Mouse (Mus musculus) bone marrow macrophage, adult 2 months (primary cell): ENCODE results near the gene Camsap3. TPM values are rescaled to one million over a fixed set of nuclear protein-coding genes. Genes with fewer than 3 reads are reported as not detected.

Experiments
- H3K27ac ChIP-seq: 2 replicates; pipeline ENCODE4 v1.5.1; 2012; ENCODE audit warnings: low read depth, low read length; ENCODE audit not compliant: insufficient read depth
- H3K4me1 ChIP-seq: 2 replicates; pipeline ENCODE4 v1.6.1; 2012; ENCODE audit warnings: low read length; ENCODE audit not compliant: control insufficient read depth, insufficient read depth
- H3K4me3 ChIP-seq: 2 replicates; pipeline ENCODE4 v1.5.1; 2012; ENCODE audit warnings: mild to moderate bottlenecking, low read length, moderate library complexity; ENCODE audit not compliant: insufficient read depth
- CTCF ChIP-seq: IDR thresholded peaks from 2 replicates; pipeline ENCODE4 v1.5.1; 2012; ENCODE audit warnings: low read depth, mild to moderate bottlenecking, low read length, moderate library complexity
- POLR2A ChIP-seq: IDR thresholded peaks from 2 replicates; pipeline ENCODE4 v1.6.1; 2012; ENCODE audit warnings: mild to moderate bottlenecking, low read depth, low read length, borderline replicate concordance
- polyA plus RNA-seq: library from polyadenylated mRNA; stranded (reverse); fragments of >200 nt; gene quantifications from 2 replicates; pipeline ENCODE4 v1.2.4, GENCODE M21; 2012; ENCODE audit not compliant: missing spikeins, insufficient read depth, insufficient read length

Camsap3 gene
- polyA plus RNA-seq, 1 experiment: 5.5 TPM

- Histone ChIP-seq H3K4me1 (peaks cover 19% of the 10 kb centered on the region), H3K27ac (no peak overlapping the region), H3K4me3 (no peak overlapping the region)
- no peak for TF ChIP-seq POLR2A
- no peak for TF ChIP-seq CTCF
Measured at GRCm38 (mm10) chr8:3654726-3655508, 67.8 kb downstream of the Camsap3 start.

GRCm38 (mm10) chr8:3655526-3655925, 68.4 kb downstream of the Camsap3 start, which contains the start of gene Retn:
Gene Retn (plus strand): TSS chr8:3655770.
- peaks cover 24% of the 10 kb centered on the region for H3K4me1 ChIP-seq
- no peak within 1 kb of the TSS for H3K27ac ChIP-seq
- H3K4me3 ChIP-seq: no peak within 1 kb of the TSS
- TF ChIP-seq POLR2A: no peak

GRCm38 (mm10) chr8:3656725-3657381, 69.8 kb downstream of the Camsap3 start:
- Histone ChIP-seq H3K4me3 (no peak overlapping the region), H3K4me1 (peaks cover 34% of the 10 kb centered on the region), H3K27ac (no peak overlapping the region)
- TF ChIP-seq CTCF (no peak), POLR2A (no peak)

Other genes with a start within 250 kb of the Camsap3 start
- gene A430078G23Rik, start 233.9 kb upstream of the Camsap3 start, polyA plus RNA-seq: 0.70 and 1.1 TPM in 2 replicates
- 1.9 and 2.3 TPM in 2 replicates for gene Arhgef18, start 194.3 kb upstream of the Camsap3 start, polyA plus RNA-seq
- gene Pex11g, start 119.6 kb upstream of the Camsap3 start, polyA plus RNA-seq: 3.1 and 4.5 TPM in 2 replicates
- gene Tex45, start 116.4 kb upstream of the Camsap3 start, polyA plus RNA-seq: not detected in 2 replicates
- 17.1 and 20.8 TPM in 2 replicates for gene Zfp358, start 94.2 kb upstream of the Camsap3 start, polyA plus RNA-seq
- 112 and 117 TPM in 2 replicates for gene Mcoln1, start 86.8 kb upstream of the Camsap3 start, polyA plus RNA-seq
- gene Pnpla6, start 71.9 kb upstream of the Camsap3 start, polyA plus RNA-seq: 36.0 and 39.9 TPM in 2 replicates
- not detected in 2 replicates for gene C330021F23Rik, start 19.3 kb upstream of the Camsap3 start, polyA plus RNA-seq
- 32.3 and 36.4 TPM in 2 replicates for gene Xab2, start 34.0 kb downstream of the Camsap3 start, polyA plus RNA-seq
- 116 and 153 TPM in 2 replicates for gene Pet100, start 34.3 kb downstream of the Camsap3 start, polyA plus RNA-seq
- gene Pcp2, start 38.3 kb downstream of the Camsap3 start, polyA plus RNA-seq: not detected in 2 replicates
- 312 and 315 TPM in 2 replicates for gene Stxbp2, start 43.7 kb downstream of the Camsap3 start, polyA plus RNA-seq
- gene Retn, start 68.5 kb downstream of the Camsap3 start, polyA plus RNA-seq: not detected in 2 replicates
- 2.0 and 3.1 TPM in 2 replicates for gene Mcemp1, start 78.5 kb downstream of the Camsap3 start, polyA plus RNA-seq
- 3.6 and 4.5 TPM in 2 replicates for gene Fcor, start 85.1 kb downstream of the Camsap3 start, polyA plus RNA-seq
- gene Trappc5, start 89.0 kb downstream of the Camsap3 start, polyA plus RNA-seq: 14.2 and 14.3 TPM in 2 replicates
- not detected in 2 replicates for gene Fcer2a, start 106.9 kb downstream of the Camsap3 start, polyA plus RNA-seq
- gene Clec4g, start 133.4 kb downstream of the Camsap3 start, polyA plus RNA-seq: not detected in 2 replicates
- not detected in 2 replicates for gene Cd209a, start 161.7 kb downstream of the Camsap3 start, polyA plus RNA-seq